Mouse (Mus musculus) layer of hippocampus, adult 9-10 months (tissue): ENCODE measurements around the gene Mrps36.
"Not testable (repeated sequence)": the region's sequence is repeated elsewhere in the genome, so short reads cannot be mapped to it uniquely, and the experiment has no call there.

Source experiments
- DNase-seq: peaks from one replicate; pipeline ENCODE4 v3.0.0; 2022; ENCODE audit warnings: low spot score

Mrps36 gene

GRCm38 (mm10) chr13:100731462-100732046 lies 12.9 kb downstream of the Mrps36 start:
- not testable (repeated sequence) for DNase-seq

DNA sequence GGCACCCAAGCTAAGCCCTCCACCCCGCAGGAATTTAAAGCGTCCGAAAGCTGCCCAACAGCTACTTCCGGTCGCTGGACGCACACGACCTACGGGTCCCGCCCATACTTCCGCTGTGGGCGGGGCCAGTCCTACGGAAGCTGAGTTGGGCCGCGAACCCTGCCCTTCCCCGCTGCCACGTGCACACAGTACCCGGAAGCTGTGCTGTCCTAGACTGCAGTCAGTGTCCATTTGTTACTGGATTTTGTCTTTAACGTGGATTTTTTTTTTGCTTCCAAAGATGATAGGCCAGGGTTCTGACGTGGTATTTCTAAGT lies 13.6 kb downstream of the Mrps36 start, which contains the start of gene Cdk7:
Gene Cdk7, minus strand, starts transcription at position 79 of the 316 bp plus-strand sequence.
- peak; percentile 63 for DNase-seq

DNA sequence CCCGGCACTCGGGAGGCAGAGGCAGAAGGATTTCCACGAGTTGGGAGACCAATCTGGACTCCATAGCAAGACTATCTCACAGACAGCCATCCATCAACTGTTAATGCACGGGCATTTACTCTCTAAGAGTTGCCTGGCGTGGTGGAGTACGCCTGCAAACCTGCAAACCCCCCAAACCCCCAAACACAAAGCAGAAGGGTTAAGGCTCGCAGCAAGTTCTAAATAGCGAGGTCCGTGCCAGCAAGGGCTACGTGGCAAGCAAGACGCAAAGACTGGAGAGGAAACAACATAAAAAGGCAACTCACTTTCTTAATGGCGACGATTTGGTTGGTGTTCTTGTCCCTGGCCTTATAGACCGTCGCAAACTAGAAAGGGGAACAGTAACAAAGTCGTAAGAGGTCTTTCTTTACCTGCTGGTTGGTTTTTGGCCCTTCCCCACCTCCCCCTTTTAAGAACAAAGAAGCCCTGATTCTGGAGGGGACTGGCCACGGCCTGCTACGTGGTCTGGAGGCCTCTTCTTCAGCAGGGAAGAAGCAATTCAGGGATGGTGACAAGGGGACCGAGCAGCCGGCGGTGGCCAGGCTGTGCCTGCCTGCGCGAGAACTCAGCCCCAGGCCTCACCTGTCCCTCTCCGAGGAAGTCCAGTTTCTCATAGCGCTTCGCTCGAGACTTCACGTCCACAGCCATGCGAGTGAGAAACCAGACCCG lies 14.2 kb downstream of the Mrps36 start:
- DNase-seq, result no peak

DNA sequence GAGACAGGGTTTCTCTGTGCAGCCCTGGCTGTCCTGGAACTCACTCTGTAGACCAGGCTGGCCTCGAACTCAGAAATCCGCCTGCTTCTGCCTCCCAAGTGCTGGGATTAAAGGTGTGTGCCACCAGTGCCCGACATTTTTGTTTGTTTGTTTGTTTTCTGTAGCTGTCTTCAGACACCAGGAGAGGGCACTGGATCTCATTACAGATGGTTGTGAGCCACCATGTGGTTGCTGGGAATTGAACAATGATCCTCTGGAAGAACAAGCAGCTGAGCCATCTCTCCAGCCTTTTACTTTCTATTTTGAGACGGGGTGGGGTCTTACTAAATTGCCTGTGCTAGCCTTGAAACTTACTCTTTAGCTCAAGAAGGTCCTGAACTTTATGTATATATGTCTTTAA lies 15.9 kb downstream of the Mrps36 start:
- not testable (repeated sequence) for DNase-seq

GRCm38 (mm10) chr13:100728086-100728485 lies 16.4 kb downstream of the Mrps36 start:
- DNase-seq, result no peak

GRCm38 (mm10) chr13:100725194-100725593 lies 19.3 kb downstream of the Mrps36 start:
- no peak for DNase-seq

DNA sequence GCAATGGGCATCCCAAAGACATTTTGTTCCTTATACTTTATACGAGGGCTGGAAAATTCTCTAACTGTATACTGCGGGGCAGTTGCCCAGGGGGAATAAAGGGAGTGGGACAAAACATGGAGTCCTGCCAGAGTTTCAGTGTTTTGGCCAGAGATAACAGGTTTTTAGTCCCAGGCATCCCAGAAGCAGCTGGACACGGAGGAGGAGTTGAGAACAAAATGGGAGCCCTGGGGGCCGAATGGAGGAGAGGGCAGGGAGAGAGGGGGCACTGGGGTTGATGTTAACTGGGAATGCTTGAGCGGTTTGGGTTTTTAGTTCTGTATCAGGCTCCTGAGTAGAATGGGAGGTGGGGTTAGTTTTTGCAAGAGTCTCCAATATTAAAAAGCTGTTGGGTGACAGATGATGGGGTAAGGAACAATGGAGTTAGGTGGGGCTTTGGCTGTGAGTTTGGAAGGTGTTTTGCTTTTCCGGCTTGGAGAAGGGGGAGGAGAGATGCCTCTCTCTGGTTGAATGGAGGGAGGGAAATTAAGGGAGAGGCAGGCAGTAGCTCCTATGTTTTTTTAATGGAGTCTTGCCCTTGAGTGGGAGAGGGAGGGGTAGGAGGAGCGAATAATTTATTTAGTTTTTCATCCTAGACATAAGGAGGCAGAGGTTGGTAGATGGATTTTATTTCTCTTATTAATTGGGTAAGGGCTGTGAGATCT lies 20.3 kb downstream of the Mrps36 start:
- DNase-seq, result no peak

DNA sequence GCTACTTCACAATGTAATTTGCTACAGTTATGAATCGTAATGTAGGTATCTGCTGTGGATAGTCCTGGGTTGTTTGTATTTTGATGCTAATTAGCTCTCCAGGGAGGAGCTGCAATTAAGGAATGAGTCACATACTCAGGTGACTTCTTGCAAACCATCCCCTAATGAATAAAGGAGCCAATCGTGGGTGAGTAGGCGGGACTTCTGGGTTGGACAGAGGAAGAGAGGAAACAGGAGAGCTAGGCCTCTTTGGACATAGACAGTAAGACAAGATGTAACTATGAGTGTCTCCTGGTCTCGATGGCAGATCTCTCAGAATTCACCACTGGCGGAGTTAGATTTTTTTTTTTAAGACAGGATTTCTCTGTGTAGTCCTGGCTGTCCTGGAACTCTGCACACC lies 22.8 kb downstream of the Mrps36 start:
- no peak for DNase-seq

DNA sequence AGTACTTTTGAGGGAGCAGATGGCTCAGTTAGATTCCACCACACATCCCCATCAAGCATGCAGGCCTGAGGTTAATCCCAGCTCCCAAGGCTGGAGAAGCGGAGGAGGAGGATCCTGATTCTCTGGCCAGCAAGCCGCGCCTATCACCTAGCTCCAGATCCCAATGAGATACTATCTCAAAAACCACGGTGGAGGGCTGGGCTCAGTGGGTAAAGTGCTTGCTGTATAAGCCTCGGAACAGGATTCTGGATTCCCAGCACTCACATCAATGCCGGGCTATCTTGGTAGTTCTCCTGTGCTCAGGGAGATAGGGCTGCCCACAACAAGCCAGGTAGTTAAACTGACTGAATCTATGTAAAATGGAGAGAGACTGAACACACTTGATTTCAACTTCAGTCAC lies 29.0 kb downstream of the Mrps36 start:
- DNase-seq, result no peak

GRCm38 (mm10) chr13:100706206-100706605 lies 38.3 kb downstream of the Mrps36 start:
- DNase-seq, result no peak

- DNase-seq, result no peak
Observed at GRCm38 (mm10) chr13:100703468-100703867, 41.0 kb downstream of the Mrps36 start.

DNA sequence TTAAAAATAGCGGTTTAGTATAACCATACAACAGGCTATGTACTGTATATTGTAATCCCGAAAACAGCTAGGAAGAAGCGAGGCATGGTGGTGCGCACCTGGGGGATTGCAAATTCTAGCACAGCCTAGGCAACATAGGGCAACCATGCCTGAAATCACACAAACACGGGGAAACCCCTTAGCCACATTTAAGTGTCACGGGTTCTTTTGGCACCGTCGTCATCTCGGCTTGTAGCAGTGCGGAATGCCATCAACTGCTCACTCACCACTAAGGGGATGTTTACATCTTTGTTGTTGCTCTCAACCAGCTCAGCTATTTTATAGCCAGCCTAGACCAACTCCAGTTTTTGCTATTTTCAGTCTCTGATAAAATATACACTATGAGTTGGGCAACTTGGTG lies 45.6 kb downstream of the Mrps36 start:
- DNase-seq, result no peak

GRCm38 (mm10) chr13:100697541-100697940 lies 46.9 kb downstream of the Mrps36 start:
- DNase-seq, result no peak

DNA sequence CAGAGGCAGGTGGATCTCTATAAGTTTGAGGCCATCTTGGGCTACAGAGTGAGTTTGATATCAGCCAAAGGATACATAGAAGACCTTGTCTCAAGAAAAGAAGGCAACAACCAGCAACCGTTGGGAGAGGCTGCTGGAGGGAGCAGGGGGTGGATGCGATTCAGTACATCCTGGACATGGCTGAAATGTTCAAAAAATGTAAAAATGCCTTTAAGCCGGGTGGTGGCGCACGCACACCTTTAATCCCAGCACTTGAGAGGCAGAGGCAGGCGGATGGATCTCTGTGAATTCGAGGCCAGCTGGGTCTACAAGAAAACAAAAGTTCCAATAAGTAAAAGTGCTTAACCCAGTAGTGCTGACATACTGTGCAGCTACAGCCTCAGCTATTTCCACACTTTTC lies 56.9 kb downstream of the Mrps36 start:
- no peak for DNase-seq
